15 mouse cellular contexts compared by ENCODE assay signal in the genomic region with DNA sequence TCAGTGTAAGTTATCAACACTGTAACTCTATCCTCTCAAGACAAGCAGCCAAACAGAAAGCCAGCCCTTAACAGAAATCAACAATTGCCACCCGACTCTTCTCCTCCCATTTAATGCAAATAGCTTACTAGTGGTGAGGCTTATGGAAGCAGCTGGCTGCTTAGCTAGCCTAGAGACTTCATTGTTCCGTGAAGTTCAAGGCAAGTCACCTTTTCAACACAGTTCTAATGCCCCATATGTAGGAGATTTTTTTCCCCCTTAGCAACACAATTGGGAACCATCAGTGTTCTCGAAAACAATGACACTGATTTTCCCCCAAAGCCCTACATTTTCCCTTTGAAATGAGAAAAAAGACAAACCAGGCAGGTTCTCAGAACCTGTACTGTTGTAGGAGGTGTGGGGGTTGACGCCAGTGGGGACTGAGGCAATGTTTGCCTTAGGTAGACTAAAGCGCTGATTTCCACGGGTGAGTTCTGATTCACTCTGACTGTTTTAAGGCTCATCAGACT.
"Had no signal": no experiment of that assay in that cellular context is flagged by ENCODE, and none has a peak within 500 bp of the region (broad histone marks: within the 10 kb centered on the region; RNA-seq: fewer than 3 reads in every experiment).

No protein-coding gene starts in this region.

- DNase-seq: kidney, adult 8-10 months; kidney, postnatal 25 days; layer of hippocampus, postnatal 36 days; liver; liver, embryonic 13.5 days; liver, postnatal 0 days; lung, postnatal 4 days; midbrain, embryonic 14.5 days; spleen, adult 18-20 months; thymus, adult 18-20 months; thymus, postnatal 14 days had no signal

- H3K4me3 ChIP-seq: limb, embryonic 12.5 days; liver, embryonic 13.5 days; midbrain, embryonic 10.5 days; neural tube, embryonic 15.5 days; stomach, embryonic 15.5 days had no signal

- H3K36me3 ChIP-seq: limb, embryonic 12.5 days; liver, embryonic 13.5 days; midbrain, embryonic 10.5 days; neural tube, embryonic 15.5 days; stomach, embryonic 15.5 days had no signal

- H3K27ac ChIP-seq: limb, embryonic 12.5 days; liver, embryonic 13.5 days; neural tube, embryonic 15.5 days; stomach, embryonic 15.5 days had no signal

- H3K9me3 ChIP-seq: limb, embryonic 12.5 days; liver, embryonic 13.5 days; midbrain, embryonic 10.5 days; neural tube, embryonic 15.5 days; stomach, embryonic 15.5 days had no signal

- H3K27me3 ChIP-seq: limb, embryonic 12.5 days; liver, embryonic 13.5 days; neural tube, embryonic 15.5 days; stomach, embryonic 15.5 days had no signal
